Mouse (Mus musculus) duodenum, adult 2 months (tissue): Measurements from ENCODE around the gene Uba3. TPM values are rescaled to one million over a fixed set of nuclear protein-coding genes. Genes with fewer than 3 reads are reported as not detected.

ENCODE experiments used
- polyA plus RNA-seq: library from polyadenylated mRNA; depleted of rRNA; stranded (reverse); fragments of >200 nt; gene quantifications from 2 replicates; pipeline ENCODE4 v1.2.3, GENCODE M21; 2012; ENCODE audit warnings: low replicate concordance; rRNA removed

Uba3 gene
- polyA plus RNA-seq = 2.7 and 2.9 TPM in 2 replicates

DNA sequence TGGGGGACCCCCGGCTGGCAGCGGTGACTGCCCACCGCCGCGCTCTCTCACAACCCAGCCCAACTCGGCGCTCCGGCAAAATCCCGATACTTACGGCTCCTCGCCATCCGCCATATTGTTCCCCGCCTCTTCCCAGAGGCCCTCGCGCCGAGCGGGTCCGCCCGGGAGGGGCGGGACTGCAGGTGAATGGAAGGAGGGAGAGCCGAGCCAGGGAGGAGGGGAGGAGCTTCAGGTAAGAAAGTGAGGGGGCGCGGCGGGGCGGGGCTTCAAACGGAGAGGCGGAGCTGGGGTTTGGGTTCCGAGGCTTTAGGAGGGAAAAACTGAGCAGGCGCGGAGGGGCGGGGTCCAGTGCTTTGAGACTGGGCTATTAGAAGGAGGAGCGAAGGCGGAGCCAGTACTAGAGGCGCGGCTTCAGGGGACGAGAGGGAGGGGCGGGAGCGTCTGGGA is at the start of gene Uba3:
Gene Uba3 (minus strand): TSS at position 209 of the 447 bp plus-strand sequence.

DNA sequence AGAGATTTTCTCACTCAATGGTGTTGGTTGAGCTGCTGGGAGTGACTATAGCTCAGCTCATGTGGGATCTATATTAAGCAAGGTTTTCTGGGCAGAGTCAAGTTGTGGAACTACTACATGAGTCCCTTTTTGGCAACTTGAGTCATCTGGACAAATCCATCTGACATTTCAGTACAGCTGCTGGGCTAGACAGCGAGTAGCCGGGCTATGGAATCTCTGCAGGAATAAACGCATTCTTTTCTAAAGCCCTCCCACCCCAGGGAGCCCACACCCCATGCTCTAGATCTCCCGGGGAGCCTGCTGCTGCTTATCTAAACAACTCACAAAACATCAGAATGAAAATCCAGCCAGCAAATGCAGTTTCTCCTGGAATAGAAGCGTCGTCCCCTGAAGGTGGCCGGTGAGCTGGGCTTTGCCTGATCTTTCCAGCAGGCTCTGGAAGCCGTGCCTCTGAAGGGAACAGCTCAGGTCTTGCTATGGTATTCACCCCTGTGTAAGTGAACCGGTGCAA is 47.3 kb upstream of the Uba3 start, which contains the start of gene Lmod3:
Gene Lmod3 (minus strand): TSS at position 49 of the 511 bp plus-strand sequence.

DNA sequence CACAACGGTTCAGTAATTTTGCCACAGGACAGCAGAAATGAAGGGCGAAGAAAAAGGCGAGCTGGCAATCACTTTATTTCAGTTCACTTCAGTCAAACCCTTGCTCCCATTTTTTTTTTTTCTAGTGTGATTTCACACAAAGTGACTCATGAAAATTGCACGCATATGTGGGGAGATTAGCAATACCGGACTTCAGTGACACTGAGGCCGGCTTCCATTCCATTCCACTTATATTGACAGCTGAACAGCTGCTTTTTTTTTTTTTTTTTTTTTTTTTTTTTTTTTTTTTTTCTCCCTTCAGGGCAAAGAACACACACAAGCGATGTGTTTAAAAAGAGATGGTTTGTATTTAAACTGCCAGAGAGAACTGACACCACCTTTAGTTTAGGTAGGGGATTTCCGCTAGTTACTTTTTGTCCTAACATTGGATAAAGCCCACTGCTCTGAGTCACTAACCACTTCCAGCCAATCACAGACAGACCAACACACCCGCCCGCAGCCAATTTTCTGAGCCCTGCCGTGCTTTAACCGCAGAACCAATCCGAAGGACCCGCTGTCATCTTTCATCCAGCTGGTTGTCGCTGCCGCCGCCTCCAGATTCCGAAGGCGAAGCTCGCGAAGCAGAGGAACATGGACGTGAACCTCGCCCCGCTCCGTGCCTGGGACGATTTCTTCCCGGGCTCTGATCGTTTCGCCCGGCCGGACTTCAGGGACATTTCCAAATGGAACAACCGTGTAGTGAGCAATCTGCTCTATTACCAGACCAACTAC is 4.9 kb upstream of the Uba3 start, which contains the start of gene Arl6ip5:
Gene Arl6ip5 (plus strand): TSS at position 499 of the 771 bp plus-strand sequence.

DNA sequence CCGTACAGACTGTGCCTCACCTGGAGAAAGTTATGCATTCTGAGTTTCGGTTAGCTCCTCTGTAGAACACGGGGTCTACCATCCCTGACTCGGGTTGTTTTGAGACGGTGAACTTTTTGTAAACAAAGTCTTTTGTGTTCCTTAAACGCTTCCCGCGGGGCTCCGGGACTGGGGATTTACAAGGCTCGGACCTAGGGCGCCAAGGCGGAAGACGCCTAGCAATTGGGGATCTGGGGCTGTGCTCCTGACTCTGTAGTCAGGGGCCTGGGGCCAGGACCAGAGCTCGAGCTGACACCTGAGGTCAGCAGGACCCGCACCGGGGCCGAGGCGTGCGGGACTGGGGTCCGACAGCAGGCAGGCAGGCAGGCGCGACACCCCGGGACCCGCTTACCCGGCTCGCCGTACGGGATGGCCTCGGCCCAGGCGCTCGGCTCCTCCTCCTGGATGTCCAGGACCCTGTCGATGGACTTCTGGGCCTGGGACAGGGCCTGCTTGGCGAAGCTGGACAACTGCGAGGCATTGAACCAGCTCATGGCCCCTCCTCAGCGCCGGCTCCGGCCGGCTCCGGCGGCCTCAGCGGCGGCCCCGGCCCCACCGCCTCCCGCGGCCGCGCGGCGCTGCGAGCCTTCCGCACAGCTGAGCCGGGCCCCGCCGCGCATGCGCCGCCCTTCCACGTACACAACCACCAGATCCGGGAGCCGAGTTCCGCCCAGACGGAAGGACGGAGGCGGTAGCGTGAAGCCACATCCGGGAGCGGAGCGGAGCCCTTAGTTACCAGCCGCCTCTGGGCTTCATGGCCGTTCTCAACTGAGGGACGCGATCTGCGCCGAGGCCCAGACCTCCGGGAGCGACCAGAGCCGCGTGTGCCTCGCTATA is 26.7 kb downstream of the Uba3 start, which contains the start of gene Tmf1:
Gene Tmf1 (minus strand): TSS at position 632 of the 876 bp plus-strand sequence.

DNA sequence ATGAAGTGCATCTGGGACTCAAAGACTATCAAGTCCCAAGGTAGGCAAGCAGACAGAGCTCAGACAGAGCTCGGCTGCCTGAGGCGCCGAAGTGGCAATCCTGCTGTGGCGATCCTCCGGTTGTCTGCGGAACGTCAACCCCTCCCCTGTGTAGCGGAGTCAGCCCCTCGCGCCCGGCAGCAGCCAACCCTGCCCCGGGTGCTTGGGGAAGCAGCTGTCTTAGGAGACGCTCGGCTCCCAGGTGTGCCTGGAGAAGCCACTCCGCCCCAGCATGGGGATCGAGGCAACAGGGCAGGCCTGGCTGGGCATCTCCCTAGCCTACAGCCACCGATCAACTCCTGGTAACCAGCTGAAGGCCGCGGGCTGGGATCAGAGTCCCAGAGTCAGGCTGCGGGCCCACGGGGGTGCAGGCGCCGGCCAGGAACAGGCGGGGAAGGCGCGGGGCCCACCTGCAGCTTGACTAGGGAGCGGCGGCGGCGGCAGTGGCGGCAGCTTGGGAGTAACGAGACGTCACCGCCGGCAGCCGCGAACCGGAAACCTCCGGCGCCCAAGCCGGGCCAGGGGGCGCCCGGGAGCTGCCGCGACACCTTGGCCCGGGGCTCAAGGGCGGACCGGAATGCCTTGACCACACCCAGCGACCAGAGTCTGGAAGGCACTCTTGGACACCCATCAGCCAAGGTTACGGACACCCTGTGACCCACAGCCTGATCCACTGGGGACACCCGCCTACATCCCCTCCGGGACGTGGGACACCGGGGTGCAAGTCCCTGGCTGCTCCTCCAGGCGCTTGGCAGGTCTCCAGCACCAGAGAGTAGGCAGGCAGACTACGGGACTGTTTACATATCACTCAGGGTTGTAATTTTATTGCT is 56.8 kb downstream of the Uba3 start, which contains the start of gene Eogt:
Gene Eogt (minus strand): TSS at position 800 of the 869 bp plus-strand sequence.

Other genes with a start within 250 kb of the Uba3 start
- gene Fam19a4, start 145.2 kb downstream of the Uba3 start, polyA plus RNA-seq = not detected in 2 replicates
- 1.8 and 5.7 TPM in 2 replicates for gene Eogt, start 56.5 kb downstream of the Uba3 start, polyA plus RNA-seq
- gene Tmf1, start 26.5 kb downstream of the Uba3 start, polyA plus RNA-seq = 1.4 and 1.6 TPM in 2 replicates
- gene Arl6ip5, start 5.0 kb upstream of the Uba3 start, polyA plus RNA-seq = 20.2 and 25.5 TPM in 2 replicates
- gene Lmod3, start 47.1 kb upstream of the Uba3 start, polyA plus RNA-seq = not detected in 2 replicates